Mouse (Mus musculus): ENCODE data around the gene Naa20. TPM values are rescaled to one million over a fixed set of nuclear protein-coding genes. Genes with fewer than 3 reads are reported as not detected.
A peak's percentile ranks its signal among the peaks of the same experiment; 100 is the strongest.

Gene Naa20
- 117 and 119 TPM in 2 replicates for polyA plus RNA-seq (2016; fragmentation: Nextera tagmentation; extraction: Ambion mirVana)

GRCm38 (mm10) chr2:145901861-145902260 is at the start of gene Naa20:
Gene Naa20, plus strand, starts transcription at chr2:145902099.
- Histone ChIP-seq H3K4me3 (peak within 1 kb of the TSS; percentile 78; the same call in 1 of the 2 replicates), H3K36me3 (0 out of 2 replicates have a peak, but pooled peaks cover 2% of the 10 kb centered on the region), H3K4me2 (replicated peaks) (peak within 1 kb of the TSS; percentile 64), H3K4me1 (peaks cover 13% of the 10 kb centered on the region), H3K27me3 (no peaks in the 10 kb centered on the region), H3K9me3 (no peaks in the 10 kb centered on the region), H3K27ac (replicated peaks) (no peak within 1 kb of the TSS; the same call in 1 of the 2 replicates), H3K9ac (replicated peaks) (no peak within 1 kb of the TSS)
- no peak for ATAC-seq (ENCODE audit: low FRiP score, low read depth)
- 85% methylated on average over 6 of the region's 6 CpGs for WGBS

DNA sequence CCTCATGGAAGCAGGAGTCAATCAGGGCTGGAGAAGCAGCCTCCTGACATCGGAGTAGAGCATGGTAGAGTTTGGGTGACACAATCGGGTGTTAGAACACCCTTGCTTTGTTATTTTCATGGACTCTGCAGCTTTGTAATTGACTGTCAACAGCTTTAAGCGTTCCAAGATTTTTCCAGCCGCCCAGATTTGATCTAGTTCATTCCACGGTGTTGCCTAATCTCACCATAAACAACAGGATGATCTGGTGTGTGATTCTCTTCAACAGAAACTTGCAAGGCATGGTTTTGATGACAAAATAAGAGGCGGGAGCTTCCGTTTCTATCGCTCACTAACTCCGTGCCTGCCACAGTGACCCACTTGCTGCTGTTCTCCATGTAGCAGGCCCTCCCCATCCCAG is 46.1 kb upstream of the Naa20 start:
- no peak overlapping the region for H3K4me2 ChIP-seq (replicated peaks)
- H3K27ac ChIP-seq (replicated peaks) = no peak overlapping the region
- H3K4me3 ChIP-seq = no peak overlapping the region
- no peaks in the 10 kb centered on the region for H3K9me3 ChIP-seq
- peaks cover 17% of the 10 kb centered on the region for H3K4me1 ChIP-seq
- no peak overlapping the region for H3K9ac ChIP-seq (replicated peaks)
- no peaks in the 10 kb centered on the region for H3K36me3 ChIP-seq
- peaks cover 4% of the 10 kb centered on the region for H3K27me3 ChIP-seq
- 90% methylated on average over 9 of the region's 9 CpGs for WGBS
- ATAC-seq (ENCODE audit: low FRiP score, low read depth) = no peak

GRCm38 (mm10) chr2:145857864-145858263 is 44.0 kb upstream of the Naa20 start:
- Histone ChIP-seq H3K27me3 (peaks cover 11% of the 10 kb centered on the region), H3K4me1 (peaks cover 31% of the 10 kb centered on the region), H3K4me2 (replicated peaks) (no peak overlapping the region), H3K4me3 (no peak overlapping the region), H3K9me3 (no peaks in the 10 kb centered on the region), H3K9ac (replicated peaks) (no peak overlapping the region), H3K27ac (replicated peaks) (no peak overlapping the region), H3K36me3 (no peaks in the 10 kb centered on the region)
- ATAC-seq (ENCODE audit: low FRiP score, low read depth) = no peak
- 90% methylated on average over 8 of the region's 8 CpGs for WGBS

- 42% methylated on average over 7 of the region's 7 CpGs for WGBS
- no peak overlapping the region for H3K9ac ChIP-seq (replicated peaks)
- 0 out of 2 replicates have a peak overlapping the region, but pooled peaks have one; percentile 43 for H3K4me3 ChIP-seq
- peaks cover 31% of the 10 kb centered on the region for H3K4me1 ChIP-seq
- no peaks in the 10 kb centered on the region for H3K9me3 ChIP-seq
- H3K4me2 ChIP-seq (replicated peaks) = peak overlapping the region; percentile 64
- no peaks in the 10 kb centered on the region for H3K36me3 ChIP-seq
- peak; percentile 50 for ATAC-seq (ENCODE audit: low FRiP score, low read depth)
- peak overlapping the region; percentile 81 for H3K27ac ChIP-seq (replicated peaks)
- H3K27me3 ChIP-seq = peaks cover 11% of the 10 kb centered on the region
Measured at GRCm38 (mm10) chr2:145859442-145859931, 42.4 kb upstream of the Naa20 start.

DNA sequence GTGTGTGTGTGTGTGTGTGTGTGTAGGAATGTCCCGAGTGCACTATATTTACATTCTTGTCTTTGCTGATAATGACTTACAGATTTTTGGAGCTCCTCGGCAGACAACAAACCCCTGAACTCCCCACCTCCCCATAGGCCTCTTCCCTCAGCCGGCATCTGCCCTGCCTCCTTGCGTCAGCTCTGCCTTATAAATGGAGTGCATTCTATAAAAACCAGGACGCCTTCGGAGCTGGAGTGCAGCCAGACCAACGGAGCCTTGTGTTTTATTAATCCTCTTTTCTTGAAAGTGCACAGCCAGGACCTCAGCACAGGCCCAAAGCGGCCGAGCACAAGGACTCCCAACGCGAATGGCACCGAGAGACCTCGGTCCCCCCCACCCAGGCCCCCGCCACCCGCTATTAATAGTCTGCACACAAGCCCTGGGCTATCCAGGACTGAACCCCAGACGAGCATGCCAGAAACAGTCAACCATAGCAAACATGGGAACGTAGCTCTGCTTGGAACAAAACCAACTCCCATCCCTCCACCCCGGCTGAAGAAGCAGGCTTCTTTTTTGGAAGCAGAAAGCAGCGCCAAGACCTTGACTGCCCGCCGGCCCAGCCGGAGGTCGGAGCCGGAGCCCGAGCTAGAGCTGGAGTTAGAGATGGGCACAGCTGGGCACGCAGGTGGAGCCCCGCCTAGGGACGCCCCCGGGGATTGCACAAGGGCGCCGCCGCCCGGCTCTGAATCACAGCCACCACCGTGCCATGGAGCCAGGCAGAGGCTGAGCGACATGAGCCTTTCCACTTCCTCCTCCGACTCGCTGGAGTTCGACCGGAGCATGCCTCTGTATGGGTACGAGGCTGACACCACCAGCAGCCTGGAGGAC is 41.7 kb upstream of the Naa20 start:
- peak; percentile 85 for ATAC-seq (ENCODE audit: low FRiP score, low read depth)
- Histone ChIP-seq H3K4me1 (peaks cover 31% of the 10 kb centered on the region), H3K4me3 (peak overlapping the region; percentile 43), H3K27me3 (peaks cover 11% of the 10 kb centered on the region), H3K9ac (replicated peaks) (peak overlapping the region; percentile 51), H3K27ac (replicated peaks) (peak overlapping the region; percentile 81), H3K4me2 (replicated peaks) (peak overlapping the region; percentile 64), H3K9me3 (no peaks in the 10 kb centered on the region), H3K36me3 (no peaks in the 10 kb centered on the region)
- 5% methylated on average over 40 of the region's 40 CpGs for WGBS

GRCm38 (mm10) chr2:145861193-145862123 is 40.4 kb upstream of the Naa20 start:
- Histone ChIP-seq H3K27me3 (peaks cover 11% of the 10 kb centered on the region), H3K27ac (replicated peaks) (peak overlapping the region; percentile 81), H3K4me1 (peaks cover 31% of the 10 kb centered on the region), H3K4me2 (replicated peaks) (peak overlapping the region; percentile 64), H3K4me3 (peak overlapping the region; percentile 43), H3K9me3 (no peaks in the 10 kb centered on the region), H3K36me3 (no peaks in the 10 kb centered on the region), H3K9ac (replicated peaks) (0 out of 2 replicates have a peak overlapping the region, but pooled peaks have one; percentile 7)
- WGBS = 67% methylated on average over 8 of the region's 8 CpGs
- ATAC-seq (ENCODE audit: low FRiP score, low read depth) = no peak

DNA sequence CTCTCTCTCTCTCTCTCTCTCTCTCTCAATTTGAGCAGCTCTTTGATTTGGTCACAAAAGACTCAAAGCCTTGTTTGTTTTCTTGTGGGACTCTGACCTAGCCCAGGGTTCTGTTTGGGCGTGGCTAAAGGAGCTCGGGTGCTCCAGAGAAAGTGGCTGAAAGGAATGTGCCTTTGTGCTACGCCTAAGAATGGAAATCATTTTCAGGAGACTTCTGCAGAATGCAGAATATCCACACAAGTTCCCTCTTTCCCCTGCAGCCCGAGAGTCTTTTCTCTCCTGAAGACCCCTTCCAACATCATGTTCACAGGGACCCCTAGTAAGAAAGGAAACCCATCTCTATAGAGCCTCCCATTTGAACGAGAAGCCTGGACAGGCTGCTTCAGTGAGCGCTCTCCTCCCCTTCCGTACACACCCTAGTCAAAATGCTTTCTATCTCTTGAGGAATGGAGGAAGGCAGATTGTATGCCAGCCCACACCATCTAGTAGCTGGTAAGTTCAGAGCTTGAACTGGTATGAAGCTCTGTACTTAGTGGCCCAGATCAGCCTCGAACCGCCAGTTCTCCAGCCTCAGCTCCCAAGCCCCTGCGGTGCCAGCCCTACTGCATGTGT is 39.6 kb upstream of the Naa20 start:
- Histone ChIP-seq H3K36me3 (no peaks in the 10 kb centered on the region), H3K4me1 (peaks cover 31% of the 10 kb centered on the region), H3K4me2 (replicated peaks) (peak overlapping the region; percentile 64), H3K9me3 (no peaks in the 10 kb centered on the region), H3K4me3 (peak overlapping the region; percentile 43), H3K27ac (replicated peaks) (peak overlapping the region; percentile 36), H3K9ac (replicated peaks) (peak overlapping the region; percentile 39; the same call in 1 of the 2 replicates), H3K27me3 (peaks cover 11% of the 10 kb centered on the region)
- no peak for ATAC-seq (ENCODE audit: low FRiP score, low read depth)
- WGBS = 30% methylated on average over 10 of the region's 10 CpGs

DNA sequence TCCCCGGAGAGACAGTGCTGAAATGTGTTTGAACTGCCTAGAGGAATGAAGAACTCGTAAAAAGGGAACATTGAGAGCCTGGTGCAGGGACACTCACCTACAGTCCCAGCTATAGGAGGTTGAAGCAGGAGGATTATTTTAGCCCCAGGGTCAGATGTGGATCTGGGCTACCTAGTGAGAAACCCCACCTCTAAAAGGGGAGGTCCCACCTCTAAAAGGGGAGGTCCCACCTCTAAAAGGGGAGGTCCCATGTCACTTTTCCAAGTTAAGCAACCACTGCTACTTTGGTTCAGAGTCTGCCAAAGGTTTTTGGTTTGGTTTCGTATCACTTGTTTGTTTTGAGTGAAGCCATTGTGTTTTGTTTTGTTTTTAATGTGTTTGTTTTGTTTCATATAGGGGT is 36.6 kb upstream of the Naa20 start:
- Histone ChIP-seq H3K9me3 (no peaks in the 10 kb centered on the region), H3K4me3 (no peak overlapping the region), H3K4me1 (peaks cover 18% of the 10 kb centered on the region), H3K9ac (replicated peaks) (no peak overlapping the region), H3K4me2 (replicated peaks) (no peak overlapping the region), H3K36me3 (no peaks in the 10 kb centered on the region), H3K27me3 (peaks cover 11% of the 10 kb centered on the region; the same call in 1 of the 2 replicates), H3K27ac (replicated peaks) (no peak overlapping the region)
- 80% methylated on average over 3 of the region's 3 CpGs for WGBS
- ATAC-seq (ENCODE audit: low FRiP score, low read depth) = no peak

GRCm38 (mm10) chr2:145866238-145866637 is 35.7 kb upstream of the Naa20 start:
- no peaks in the 10 kb centered on the region for H3K36me3 ChIP-seq
- H3K9me3 ChIP-seq = no peaks in the 10 kb centered on the region
- 92% methylated on average over 3 of the region's 3 CpGs for WGBS
- H3K27me3 ChIP-seq = peaks cover 3% of the 10 kb centered on the region; the same call in 1 of the 2 replicates
- no peak for ATAC-seq (ENCODE audit: low FRiP score, low read depth)
- no peak overlapping the region for H3K4me3 ChIP-seq
- no peak overlapping the region for H3K9ac ChIP-seq (replicated peaks)
- H3K4me1 ChIP-seq = peaks cover 13% of the 10 kb centered on the region
- no peak overlapping the region for H3K27ac ChIP-seq (replicated peaks)
- no peak overlapping the region for H3K4me2 ChIP-seq (replicated peaks)

DNA sequence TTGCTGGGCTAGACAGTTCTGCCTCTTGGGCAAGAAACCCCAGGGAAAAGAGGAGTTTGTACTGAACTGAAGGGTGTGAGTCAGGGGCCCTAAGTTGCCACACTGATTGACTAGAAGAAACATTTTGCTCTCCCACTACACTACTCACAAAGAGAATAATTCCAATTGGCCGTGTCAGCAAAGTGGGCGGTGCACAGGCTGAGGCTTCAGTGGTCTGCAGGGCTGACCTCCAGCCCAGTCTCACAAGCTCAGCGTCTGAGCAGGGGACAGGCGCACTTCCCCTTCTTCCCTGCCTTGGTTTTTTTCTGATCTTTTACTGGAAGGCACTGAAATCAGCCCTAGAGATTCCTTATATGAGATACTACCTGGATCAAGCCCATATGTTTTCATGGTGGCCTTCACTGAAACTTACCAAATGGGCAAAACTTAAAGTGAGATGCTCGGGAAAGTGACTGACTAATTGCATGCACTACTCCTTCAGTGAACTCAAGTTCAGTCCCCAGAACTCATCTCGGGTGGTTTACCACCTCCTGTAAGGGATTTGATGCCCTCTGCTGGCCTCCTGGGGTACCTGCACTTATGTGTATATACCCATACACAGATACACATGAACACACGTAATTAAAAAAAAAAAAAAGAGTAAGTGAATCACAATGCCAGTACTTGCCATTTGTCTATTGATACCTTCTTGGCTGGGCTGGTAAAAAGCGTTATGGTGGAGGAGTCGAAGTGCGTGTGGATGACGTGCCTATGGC is 35.0 kb upstream of the Naa20 start:
- Histone ChIP-seq H3K4me2 (replicated peaks) (no peak overlapping the region), H3K4me1 (peaks cover 7% of the 10 kb centered on the region; the same call in 1 of the 2 replicates), H3K27ac (replicated peaks) (no peak overlapping the region), H3K9ac (replicated peaks) (no peak overlapping the region), H3K27me3 (no peaks in the 10 kb centered on the region), H3K9me3 (no peaks in the 10 kb centered on the region), H3K36me3 (no peaks in the 10 kb centered on the region), H3K4me3 (no peak overlapping the region)
- no peak for ATAC-seq (ENCODE audit: low FRiP score, low read depth)
- 96% methylated on average over 11 of the region's 11 CpGs for WGBS

- Histone ChIP-seq H3K27me3 (no peaks in the 10 kb centered on the region), H3K27ac (replicated peaks) (no peak overlapping the region), H3K4me3 (no peak overlapping the region), H3K4me2 (replicated peaks) (no peak overlapping the region), H3K4me1 (no peaks in the 10 kb centered on the region), H3K9me3 (no peaks in the 10 kb centered on the region), H3K9ac (replicated peaks) (no peak overlapping the region), H3K36me3 (no peaks in the 10 kb centered on the region)
- 82% methylated on average over 4 of the region's 4 CpGs for WGBS
- ATAC-seq (ENCODE audit: low FRiP score, low read depth) = no peak
Measured at GRCm38 (mm10) chr2:145871308-145871707, 30.6 kb upstream of the Naa20 start.

All from midbrain, embryonic 12.5 days (tissue).